Mouse (Mus musculus) spleen, adult 2 months (tissue): ENCODE data around the gene Mettl7a1. TPM values are rescaled to one million over a fixed set of nuclear protein-coding genes. Genes with fewer than 3 reads are reported as not detected.
A peak's percentile ranks its signal among the peaks of the same experiment; 100 is the strongest.
"Not testable (repeated sequence)": the region's sequence is repeated elsewhere in the genome, so short reads cannot be mapped to it uniquely, and the experiment has no call there.

Experiments used
- DNase-seq, 2 experiments: peaks; one replicate each; pipeline versions ENCODE4 v3.0.0 to v3.0.0-alpha.2; 2012 to 2021; ENCODE audit warnings: low spot score in 2 of 2, low read depth in 1 of 2
- H3K27ac ChIP-seq: fragments of 200-500 bp; 2 replicates; pipeline ENCODE4 v1.5.1; 2012; ENCODE audit warnings: low read length, inconsistent platforms; ENCODE audit not compliant: insufficient read depth
- H3K27me3 ChIP-seq: fragments of 200-500 bp; 2 replicates; pipeline ENCODE4 v1.6.1; 2012; ENCODE audit warnings: mild to moderate bottlenecking, moderate library complexity, low read length, inconsistent platforms; ENCODE audit not compliant: control insufficient read depth, insufficient read depth
- H3K36me3 ChIP-seq: fragments of 200-500 bp; 2 replicates; pipeline ENCODE4 v1.6.1; 2012; ENCODE audit warnings: mild to moderate bottlenecking, low read length, inconsistent platforms; ENCODE audit not compliant: control insufficient read depth, insufficient read depth
- H3K4me1 ChIP-seq: fragments of 200-500 bp; 2 replicates; pipeline ENCODE4 v1.6.1; 2011; ENCODE audit warnings: inconsistent platforms; ENCODE audit not compliant: control insufficient read depth, insufficient read depth, insufficient read length
- H3K4me3 ChIP-seq: fragments of 200-500 bp; 2 replicates; pipeline ENCODE4 v1.5.1; 2011; ENCODE audit warnings: mild to moderate bottlenecking, inconsistent platforms; ENCODE audit not compliant: insufficient read depth, insufficient read length; ENCODE audit errors: extremely low read depth
- CTCF ChIP-seq: fragments of 200-500 bp; IDR thresholded peaks from 2 replicates; pipeline ENCODE4 v1.5.1; 2011; ENCODE audit warnings: mild to moderate bottlenecking, inconsistent platforms; ENCODE audit not compliant: insufficient read depth, insufficient read length, insufficient replicate concordance; ENCODE audit errors: extremely low read depth
- POLR2A ChIP-seq: fragments of 200-500 bp; IDR thresholded peaks from 2 replicates; pipeline ENCODE4 v1.6.1; 2011; ENCODE audit warnings: low read depth, low read length, inconsistent platforms
- WGBS: fragments of 180-500 bp; shearing (Covaris S2); methylation state at CpG from one replicate; pipeline ENCODE4 v1.1.7; 2018; 5-methylcytosine and 5-hydroxymethylcytosine counted together
- polyA plus RNA-seq: library from polyadenylated mRNA; depleted of rRNA; stranded (reverse); fragments of >200 nt; gene quantifications from 2 replicates; pipeline ENCODE4 v1.2.3, GENCODE M21; 2012; rRNA removed

The Mettl7a1 gene
- polyA plus RNA-seq, result 13.6 and 16.9 TPM in 2 replicates

DNA sequence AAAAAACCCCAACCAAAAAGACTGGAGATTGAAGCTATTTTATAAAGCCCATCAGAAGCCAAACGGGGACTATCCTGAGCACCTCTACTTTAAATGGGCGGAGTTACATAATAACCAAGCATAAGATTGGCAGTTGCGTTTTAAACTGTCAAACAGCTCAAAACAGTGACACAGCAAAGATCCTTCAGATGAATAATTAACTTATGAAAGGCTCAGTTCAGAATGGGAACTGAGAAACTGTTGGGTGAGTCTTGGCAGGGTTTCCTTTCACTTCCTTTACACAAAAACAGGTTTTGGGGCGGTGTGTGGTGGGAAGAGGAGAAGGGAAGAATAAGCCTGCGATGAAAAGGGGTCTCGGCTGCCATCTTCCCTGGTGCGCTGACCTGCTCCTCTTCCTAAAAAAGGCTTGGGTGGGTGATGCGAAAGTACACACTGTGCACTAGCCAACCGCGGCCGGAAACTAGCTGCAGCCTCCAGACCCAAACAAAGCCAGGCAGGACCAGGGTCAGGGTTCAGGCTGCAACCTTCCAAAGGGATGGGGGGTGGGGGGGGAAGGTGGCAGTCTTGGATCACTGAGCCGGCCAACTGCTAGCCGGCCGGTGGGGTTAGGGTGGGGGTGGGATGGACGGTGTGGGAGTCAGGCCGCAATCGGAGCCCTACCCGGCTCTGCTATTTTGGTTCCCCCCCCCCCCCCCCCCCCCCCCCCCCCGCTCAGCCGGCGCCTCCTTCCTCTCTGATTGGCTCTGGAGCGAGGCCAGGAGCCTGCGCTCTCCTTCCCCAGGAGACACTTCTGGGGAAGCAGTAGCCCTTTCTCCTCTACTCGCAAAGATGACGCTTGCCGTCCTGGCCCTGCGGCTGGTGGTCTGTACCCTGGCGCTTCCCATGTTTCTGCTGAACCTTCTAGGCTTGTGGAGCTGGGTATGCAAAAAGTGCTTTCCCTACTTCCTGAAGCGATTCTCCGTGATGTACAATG, at the start of gene Mettl7a1:
TSS of gene Mettl7a1 (plus strand) at position 122 of the 973 bp plus-strand sequence.
- Histone ChIP-seq H3K4me1 (no peaks in the 10 kb centered on the region; the same call in 1 of the 2 replicates), H3K4me3 (peak within 1 kb of the TSS; percentile 66), H3K27me3 (no peaks in the 10 kb centered on the region), H3K27ac (peak within 1 kb of the TSS; percentile 88), H3K36me3 (no peaks in the 10 kb centered on the region)
- peak; percentile 55 to 65 for DNase-seq
- under 1% methylated on average over 27 of the region's 30 CpGs for WGBS
- TF ChIP-seq CTCF, result no peak
- TF ChIP-seq POLR2A, result no peak

DNA sequence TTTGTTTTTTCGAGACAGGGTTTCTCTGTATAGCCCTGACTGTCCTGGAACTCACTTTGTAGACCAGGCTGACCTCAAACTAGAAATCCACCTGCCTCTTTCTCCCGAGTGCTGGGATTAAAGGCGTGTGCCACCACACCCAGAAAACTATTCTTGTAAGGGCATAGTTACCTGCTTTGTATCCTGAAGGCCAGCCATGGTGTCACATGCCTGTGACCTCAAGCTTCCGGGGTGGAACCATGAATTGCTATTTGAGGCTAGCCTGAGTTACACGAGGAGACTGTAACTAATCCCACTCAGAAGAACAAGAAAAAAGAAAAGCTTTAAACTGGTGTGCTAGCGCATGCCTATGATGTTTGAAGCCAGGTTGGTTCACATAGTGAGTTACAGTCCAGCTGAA, 47.6 kb upstream of the Mettl7a1 start:
- Histone ChIP-seq H3K27me3 (no peaks in the 10 kb centered on the region), H3K4me1 (no peaks in the 10 kb centered on the region), H3K36me3 (peaks cover 47% of the 10 kb centered on the region), H3K27ac (no peak overlapping the region), H3K4me3 (no peak overlapping the region)
- no peak for TF ChIP-seq POLR2A
- no peak for TF ChIP-seq CTCF
- DNase-seq, result no peak
- 91% methylated on average over 6 of the region's 6 CpGs for WGBS

DNA sequence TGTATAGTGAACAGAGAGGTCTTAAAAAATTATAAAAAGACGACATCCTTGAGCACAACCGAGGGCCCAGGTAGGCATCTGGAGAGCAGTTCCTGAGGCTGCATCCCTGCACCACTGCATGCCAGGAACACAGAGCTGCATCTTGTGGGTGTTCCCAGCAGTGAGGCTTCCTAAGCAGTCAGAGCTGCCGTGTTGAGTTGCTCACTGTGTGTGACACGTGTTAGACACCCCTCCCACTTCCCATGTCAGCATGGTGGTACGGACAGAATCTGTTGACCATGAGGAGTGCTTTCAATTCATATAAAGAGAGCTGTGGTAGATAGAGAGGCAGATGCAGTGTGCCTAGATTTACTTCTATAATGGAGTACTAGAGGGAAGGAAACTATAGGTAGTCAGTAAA, 46.6 kb upstream of the Mettl7a1 start:
- no peak overlapping the region for H3K4me3 ChIP-seq
- no peak for DNase-seq
- H3K36me3 ChIP-seq, result peaks cover 46% of the 10 kb centered on the region
- no peaks in the 10 kb centered on the region for H3K27me3 ChIP-seq
- H3K27ac ChIP-seq, result no peak overlapping the region
- 92% methylated on average over 5 of the region's 5 CpGs for WGBS
- TF ChIP-seq CTCF (no peak), POLR2A (no peak)
- no peaks in the 10 kb centered on the region for H3K4me1 ChIP-seq

DNA sequence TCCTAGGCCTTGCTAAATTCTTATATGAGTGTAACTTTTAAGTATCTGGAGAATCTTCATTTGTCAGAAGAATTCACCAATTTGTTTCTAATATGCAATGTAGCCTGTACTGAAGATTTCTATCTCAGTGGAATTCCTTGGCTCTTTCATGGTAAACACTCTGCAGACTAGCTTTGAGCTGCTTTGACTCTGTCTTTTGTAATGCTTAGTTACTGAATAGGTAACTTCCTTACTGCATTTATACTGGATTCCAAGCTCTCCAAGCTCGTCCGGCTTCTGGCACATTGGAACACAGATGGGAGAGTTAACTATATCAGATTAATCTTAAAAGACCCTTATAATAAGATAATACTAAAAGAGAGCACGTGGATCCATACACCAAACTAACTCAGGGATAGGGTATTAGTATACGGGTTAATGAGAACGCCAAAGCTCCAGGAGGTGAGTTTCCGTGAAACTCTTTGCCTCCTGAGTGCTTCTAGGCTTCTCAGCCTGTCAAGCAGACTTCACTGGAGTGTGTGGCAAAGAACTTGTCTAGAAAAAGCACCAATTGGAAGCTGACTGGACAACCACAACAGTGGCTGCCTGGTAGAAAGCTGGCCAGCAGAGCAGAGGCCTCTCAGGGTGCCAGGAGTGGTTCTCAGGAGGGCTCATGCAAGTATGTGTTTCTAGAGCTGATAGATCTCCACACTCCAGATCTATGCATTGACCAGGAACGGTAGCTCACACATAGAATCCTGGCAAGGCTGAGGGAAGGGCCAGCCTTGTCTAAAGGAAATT, 45.1 kb upstream of the Mettl7a1 start:
- Histone ChIP-seq H3K27me3 (no peaks in the 10 kb centered on the region), H3K4me1 (no peaks in the 10 kb centered on the region), H3K27ac (no peak overlapping the region), H3K36me3 (peaks cover 38% of the 10 kb centered on the region), H3K4me3 (no peak overlapping the region)
- no peak for DNase-seq
- no peak for TF ChIP-seq POLR2A
- no peak for TF ChIP-seq CTCF
- WGBS, result 98% methylated on average over 7 of the region's 7 CpGs

DNA sequence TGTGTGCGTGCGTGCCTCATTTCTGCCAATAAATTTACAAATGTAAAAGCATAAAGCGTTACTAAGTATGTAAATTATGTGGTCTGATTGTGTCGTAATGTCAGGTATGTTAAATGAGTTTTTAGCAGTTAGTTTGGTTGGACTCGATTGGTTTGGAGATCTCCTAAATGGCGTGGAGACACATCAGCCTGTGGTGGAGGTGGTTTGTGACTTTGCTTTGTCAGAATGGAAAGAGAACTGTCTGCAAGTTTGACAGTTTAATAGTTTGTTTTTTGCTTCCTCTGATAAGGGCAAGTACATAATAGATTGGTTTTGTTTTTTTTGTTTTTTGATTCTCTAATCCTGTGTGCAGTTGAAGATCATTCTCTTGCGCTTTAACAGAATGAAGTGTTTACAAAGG, 43.6 kb upstream of the Mettl7a1 start:
- not testable (repeated sequence) for H3K4me3 ChIP-seq, H3K27ac ChIP-seq, H3K27me3 ChIP-seq, DNase-seq, H3K4me1 ChIP-seq
- peaks cover 24% of the 10 kb centered on the region for H3K36me3 ChIP-seq
- WGBS, result 70% methylated on average over 7 of the region's 7 CpGs

DNA sequence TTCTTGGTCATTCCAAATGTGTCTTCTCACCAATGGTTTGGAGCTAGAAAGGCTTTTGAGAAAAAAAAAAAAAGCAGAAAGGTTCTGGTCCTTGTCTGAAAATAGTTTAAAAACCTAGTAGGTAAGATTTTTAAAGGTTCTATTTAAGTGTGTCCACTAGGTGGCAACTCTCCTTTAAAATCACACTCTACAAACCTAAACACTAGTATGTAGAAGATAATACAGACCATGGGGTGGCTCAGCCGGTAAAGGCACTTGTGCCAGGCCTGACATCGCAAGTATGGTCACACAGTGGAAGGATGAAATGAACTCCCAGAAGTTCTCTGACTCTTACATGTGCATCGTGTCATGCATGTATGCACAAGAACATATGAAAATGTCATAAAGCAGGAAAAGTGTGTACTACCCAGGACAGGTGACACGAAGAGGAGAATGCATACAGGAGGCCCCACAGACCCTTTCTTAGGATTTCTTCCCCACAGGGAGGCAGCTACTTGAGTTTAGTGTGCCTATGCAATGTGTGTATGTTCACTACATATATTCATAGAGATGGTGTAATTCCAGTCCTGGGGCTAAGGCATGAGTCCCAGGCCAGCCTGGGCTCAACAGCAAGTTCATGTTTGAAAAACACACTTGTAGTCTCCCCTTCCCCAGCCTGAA, 40.6 kb upstream of the Mettl7a1 start:
- no peak for DNase-seq
- 44% methylated on average over 4 of the region's 4 CpGs for WGBS
- no peak overlapping the region for H3K27ac ChIP-seq
- H3K4me1 ChIP-seq, result no peaks in the 10 kb centered on the region
- H3K4me3 ChIP-seq, result no peak overlapping the region
- TF ChIP-seq CTCF, result no peak
- no peak for TF ChIP-seq POLR2A
- peaks cover 11% of the 10 kb centered on the region for H3K36me3 ChIP-seq
- no peaks in the 10 kb centered on the region for H3K27me3 ChIP-seq
